Mouse (Mus musculus): ENCODE measurements at regions not wholly inside any gene's neighbourhood (a gene's known extent, or its start where the extent isn't known, plus 50 kb on each side); places are given as distances from the start of the nearest gene placed in this dataset.

GRCm38 (mm10) chr3:21009650-21010049, 642.7 kb upstream of the Agtr1b start:
- TF ChIP-seq USF1 (IDR thresholded peaks at IDR 0.05; ENCODE audit: low read depth, low read length) (no peak), MYC (IDR thresholded peaks at IDR 0.05; ENCODE audit: low read depth, low read length) (no peak), POLR2A (IDR thresholded peaks at IDR 0.05; ENCODE audit: control insufficient read depth in 1 of 2, insufficient read depth in 1 of 2, low read depth in 1 of 2, low read length in 2 of 2, poor library complexity in 1 of 2) (no peak), ZMIZ1 (IDR thresholded peaks at IDR 0.05; ENCODE audit: low read depth, low read length) (no peak), SMC3 (IDR thresholded peaks at IDR 0.05; ENCODE audit: low read depth, low read length) (0 out of 2 replicates have a peak, but pooled peaks have one; percentile 5), UBTF (IDR thresholded peaks at IDR 0.05; ENCODE audit: borderline replicate concordance, insufficient read depth, low read depth, low read length) (no peak), CTCF (IDR thresholded peaks at IDR 0.05 in 2 of 3, conservative IDR thresholded peaks at IDR 0.05 in 1 of 3; ENCODE audit: control insufficient read depth in 1 of 3, insufficient read depth in 1 of 3, low read depth in 2 of 3, low read length in 3 of 3, poor library complexity in 1 of 3, severe bottlenecking in 1 of 3) (no peak), CHD2 (IDR thresholded peaks at IDR 0.05; ENCODE audit: low read length) (no peak), BHLHE40 (IDR thresholded peaks at IDR 0.05; ENCODE audit: borderline replicate concordance, low read depth, low read length) (no peak), TAL1 (IDR thresholded peaks at IDR 0.05; ENCODE audit: low read length) (no peak), NELFE (IDR thresholded peaks at IDR 0.05; ENCODE audit: low read depth, low read length) (no peak), TCF12 (IDR thresholded peaks at IDR 0.05; ENCODE audit: low read depth, low read length) (no peak), RAD21 (IDR thresholded peaks at IDR 0.05; ENCODE audit: low read depth, low read length) (no peak)
